Mouse (Mus musculus) midbrain, embryonic 15.5 days (tissue): ENCODE data around the gene Micu2. TPM values are rescaled to one million over a fixed set of nuclear protein-coding genes. Genes with fewer than 3 reads are reported as not detected.
"Not testable (repeated sequence)": the region's sequence is repeated elsewhere in the genome, so short reads cannot be mapped to it uniquely, and the experiment has no call there.

ENCODE experiments used
- ATAC-seq: fragments of 200-750 bp; cut with Nextera tagmentation; replicated peaks from 2 replicates; pipeline ENCODE4 v1.8.0; 2017; ENCODE audit warnings: moderate TSS enrichment
- H3K27ac ChIP-seq: fragments of 300-500 bp; sonication (generic); 2 replicates; pipeline ENCODE4 v1.5.1; 2015; ENCODE audit warnings: mild to moderate bottlenecking, inconsistent platforms
- H3K27me3 ChIP-seq: fragments of 300-500 bp; sonication (generic); replicated peaks from 2 replicates; pipeline ENCODE4 v1.6.1; 2015; ENCODE audit warnings: inconsistent platforms
- H3K36me3 ChIP-seq: fragments of 300-500 bp; sonication (generic); replicated peaks from 2 replicates; pipeline ENCODE4 v1.6.1; 2015; ENCODE audit warnings: inconsistent platforms
- H3K4me1 ChIP-seq: fragments of 300-500 bp; sonication (generic); 2 replicates; pipeline ENCODE4 v1.6.1; 2015; ENCODE audit warnings: inconsistent platforms
- H3K4me2 ChIP-seq: fragments of 300-500 bp; sonication (generic); 2 replicates; pipeline ENCODE4 v1.6.1; 2015; ENCODE audit warnings: inconsistent platforms, mild to moderate bottlenecking, moderate library complexity
- H3K4me3 ChIP-seq: fragments of 300-500 bp; sonication (generic); 2 replicates; pipeline ENCODE4 v1.5.1; 2015; ENCODE audit warnings: mild to moderate bottlenecking, inconsistent platforms
- H3K9ac ChIP-seq: fragments of 300-500 bp; sonication (generic); 2 replicates; pipeline ENCODE4 v1.6.1; 2015; ENCODE audit warnings: mild to moderate bottlenecking, inconsistent platforms
- H3K9me3 ChIP-seq: fragments of 300-500 bp; sonication (generic); 2 replicates; pipeline ENCODE4 v1.6.1; 2016; ENCODE audit warnings: inconsistent platforms
- WGBS: fragments of 180-500 bp; shearing (Covaris S2); methylation state at CpG from one replicate; pipeline ENCODE4 v1.1.7; 2015; ENCODE audit warnings: mixed read lengths; 5-methylcytosine and 5-hydroxymethylcytosine counted together
- polyA plus RNA-seq: library from polyadenylated mRNA; unstranded; fragments of >200 nt; fragmentation: Nextera tagmentation; extraction: Ambion mirVana; gene quantifications from 2 replicates; pipeline ENCODE4 v1.2.1, GENCODE M21; 2015

Micu2 gene
- polyA plus RNA-seq, 1 experiment from 2014 or later: 70.7 TPM

DNA sequence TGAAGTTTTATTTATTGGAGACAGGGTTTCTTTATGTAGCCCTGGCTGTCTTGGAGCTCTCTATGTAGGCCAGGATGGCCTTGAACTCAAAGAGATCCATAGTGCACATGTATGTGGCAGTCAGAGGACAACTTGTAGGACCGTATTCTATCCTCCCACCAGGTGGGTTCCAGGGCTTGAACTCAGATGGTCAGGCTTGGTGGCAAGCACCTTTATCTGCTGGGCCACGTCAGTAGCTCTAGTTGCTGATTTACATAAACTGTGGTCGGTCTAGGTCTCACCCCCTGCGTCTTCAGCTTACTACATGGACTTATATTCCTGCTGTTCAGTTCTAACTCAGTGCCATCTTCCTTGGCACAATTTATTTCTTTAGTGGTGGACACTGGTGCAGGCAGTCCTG lies 87.7 kb downstream of the Micu2 start:
- no peaks in the 10 kb centered on the region for H3K9me3 ChIP-seq
- WGBS: 74% methylated on average over 4 of the region's 4 CpGs
- H3K4me1 ChIP-seq: no peaks in the 10 kb centered on the region
- no peak overlapping the region for H3K4me3 ChIP-seq
- ATAC-seq: 0 out of 2 replicates have a peak, but pooled peaks have one; percentile 7
- no peak overlapping the region for H3K27ac ChIP-seq
- no peak overlapping the region for H3K9ac ChIP-seq
- H3K4me2 ChIP-seq: no peak overlapping the region
- 0 out of 2 replicates have a peak, but pooled peaks cover 3% of the 10 kb centered on the region for H3K36me3 ChIP-seq
- H3K27me3 ChIP-seq: no peaks in the 10 kb centered on the region

- no peaks in the 10 kb centered on the region for H3K27me3 ChIP-seq
- peak overlapping the region; percentile 58; the same call in 1 of the 2 replicates for H3K27ac ChIP-seq
- 0 out of 2 replicates have a peak, but pooled peaks cover 1% of the 10 kb centered on the region for H3K36me3 ChIP-seq
- peak; percentile 91 for ATAC-seq
- H3K9me3 ChIP-seq: no peaks in the 10 kb centered on the region
- no peaks in the 10 kb centered on the region for H3K4me1 ChIP-seq
- peak overlapping the region; percentile 45 for H3K9ac ChIP-seq
- 18% methylated on average over 26 of the region's 26 CpGs for WGBS
- H3K4me2 ChIP-seq: peak overlapping the region; percentile 54
- H3K4me3 ChIP-seq: peak overlapping the region; percentile 32
These were observed 88.5 kb downstream of the Micu2 start for GRCm38 (mm10) chr14:57910501-57911068.

- H3K36me3 ChIP-seq: no peaks in the 10 kb centered on the region
- no peak overlapping the region for H3K4me3 ChIP-seq
- no peak overlapping the region for H3K9ac ChIP-seq
- H3K4me1 ChIP-seq: no peaks in the 10 kb centered on the region
- no peak overlapping the region for H3K27ac ChIP-seq
- no peak overlapping the region for H3K4me2 ChIP-seq
- 69% methylated on average over 5 of the region's 5 CpGs for WGBS
- 0 out of 2 replicates have a peak, but pooled peaks have one; percentile 31 for ATAC-seq
- H3K27me3 ChIP-seq: no peaks in the 10 kb centered on the region
- no peaks in the 10 kb centered on the region for H3K9me3 ChIP-seq
These were observed 89.8 kb downstream of the Micu2 start for GRCm38 (mm10) chr14:57909297-57909696.

DNA sequence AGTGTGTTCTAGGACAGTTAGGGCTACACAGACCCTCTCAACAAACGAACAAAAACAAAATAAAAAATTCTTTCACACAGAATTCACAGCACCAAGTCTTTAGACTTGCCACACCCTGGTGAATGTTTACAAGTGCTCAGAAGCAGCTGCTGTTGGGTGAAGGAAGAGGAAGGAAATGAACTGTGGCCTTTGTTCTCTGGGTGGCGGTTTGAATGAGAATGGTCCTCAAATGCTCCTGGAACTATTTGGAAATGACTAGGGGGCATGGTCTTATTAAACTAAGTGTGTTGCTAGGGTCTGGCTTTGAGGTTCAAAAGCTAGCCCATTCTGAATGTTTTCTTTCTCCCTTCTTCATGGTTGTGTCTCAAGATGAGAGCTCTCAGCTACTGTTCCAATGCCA lies 90.6 kb downstream of the Micu2 start:
- H3K36me3 ChIP-seq: no peaks in the 10 kb centered on the region
- H3K9me3 ChIP-seq: no peaks in the 10 kb centered on the region
- H3K27me3 ChIP-seq: no peaks in the 10 kb centered on the region
- H3K27ac ChIP-seq: no peak overlapping the region
- no peak for ATAC-seq
- 80% methylated on average over 2 of the region's 2 CpGs for WGBS
- no peak overlapping the region for H3K4me3 ChIP-seq
- no peaks in the 10 kb centered on the region for H3K4me1 ChIP-seq
- no peak overlapping the region for H3K9ac ChIP-seq
- H3K4me2 ChIP-seq: no peak overlapping the region

GRCm38 (mm10) chr14:57901998-57902397 lies 97.1 kb downstream of the Micu2 start:
- Histone ChIP-seq H3K36me3 (no peaks in the 10 kb centered on the region), H3K9ac (no peak overlapping the region), H3K4me1 (no peaks in the 10 kb centered on the region), H3K4me3 (no peak overlapping the region), H3K4me2 (no peak overlapping the region), H3K27me3 (no peaks in the 10 kb centered on the region), H3K27ac (no peak overlapping the region), H3K9me3 (no peaks in the 10 kb centered on the region)
- WGBS: 70% methylated on average over 1 of the region's 1 CpGs
- ATAC-seq: no peak

DNA sequence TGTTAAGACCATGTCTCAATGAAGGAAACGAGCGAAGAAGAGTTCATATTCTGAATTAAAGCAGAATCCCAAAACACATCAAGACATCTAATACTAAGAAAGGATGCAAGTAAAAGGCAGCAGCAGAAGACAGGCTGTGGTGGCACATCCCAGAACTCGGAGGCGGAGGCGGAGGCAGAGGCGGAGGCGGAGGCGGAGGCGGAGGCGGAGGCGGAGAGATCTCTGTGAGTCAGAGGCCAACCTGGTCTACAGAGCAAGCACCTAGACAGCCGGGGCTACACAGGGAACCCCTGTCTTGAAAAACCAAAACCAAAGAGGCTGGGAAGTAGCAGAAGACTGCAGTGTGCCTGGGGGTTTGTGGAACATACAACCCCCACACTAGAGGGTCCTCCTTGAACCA lies 102.2 kb downstream of the Micu2 start:
- Histone ChIP-seq H3K36me3 (no peaks in the 10 kb centered on the region), H3K4me2 (no peak overlapping the region), H3K4me1 (no peaks in the 10 kb centered on the region), H3K9ac (no peak overlapping the region), H3K27me3 (no peaks in the 10 kb centered on the region), H3K4me3 (no peak overlapping the region), H3K9me3 (no peaks in the 10 kb centered on the region), H3K27ac (no peak overlapping the region)
- ATAC-seq: no peak
- 96% methylated on average over 12 of the region's 12 CpGs for WGBS

DNA sequence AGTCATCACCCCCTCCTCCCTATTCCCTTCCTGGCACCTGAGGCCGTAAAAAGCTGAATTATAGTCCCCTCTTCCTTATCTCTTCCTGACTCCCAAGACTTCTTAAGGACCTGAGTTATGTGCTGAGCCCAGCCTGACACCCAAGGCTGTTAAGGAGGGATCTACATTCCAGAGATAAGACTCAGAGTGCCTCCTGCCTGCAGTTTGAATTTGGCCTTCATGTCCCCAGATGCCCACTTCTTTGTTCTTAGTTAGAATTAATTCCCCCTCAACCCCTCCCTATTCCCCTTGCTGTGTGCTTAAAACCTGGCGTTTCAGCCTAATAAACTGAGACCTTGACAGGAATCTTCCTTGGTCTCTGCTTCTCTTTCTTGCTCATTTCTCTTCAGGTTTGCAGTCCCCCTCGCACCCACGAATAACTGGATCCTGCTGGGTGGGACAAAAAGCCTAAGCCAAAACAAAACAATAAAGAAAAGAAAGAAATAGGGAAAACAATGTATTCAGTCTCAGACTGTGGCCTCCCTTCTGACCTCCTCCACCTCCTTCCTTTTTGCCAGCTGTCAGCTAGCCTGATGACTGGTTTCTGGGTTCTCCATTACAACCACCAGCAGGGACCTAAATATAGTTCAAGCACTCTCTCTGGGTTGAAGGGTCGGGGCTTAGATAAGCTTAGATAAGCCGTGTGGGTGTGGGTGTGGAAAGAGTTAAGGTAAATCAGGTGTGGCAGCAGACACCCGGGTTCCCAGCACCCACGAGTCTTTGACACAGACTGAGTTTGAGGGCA lies 102.8 kb downstream of the Micu2 start:
- 64% methylated on average over 8 of the region's 8 CpGs for WGBS
- not testable (repeated sequence) for H3K4me1 ChIP-seq, H3K9ac ChIP-seq, ATAC-seq, H3K4me3 ChIP-seq, H3K9me3 ChIP-seq, H3K36me3 ChIP-seq, H3K27ac ChIP-seq, H3K4me2 ChIP-seq, H3K27me3 ChIP-seq

DNA sequence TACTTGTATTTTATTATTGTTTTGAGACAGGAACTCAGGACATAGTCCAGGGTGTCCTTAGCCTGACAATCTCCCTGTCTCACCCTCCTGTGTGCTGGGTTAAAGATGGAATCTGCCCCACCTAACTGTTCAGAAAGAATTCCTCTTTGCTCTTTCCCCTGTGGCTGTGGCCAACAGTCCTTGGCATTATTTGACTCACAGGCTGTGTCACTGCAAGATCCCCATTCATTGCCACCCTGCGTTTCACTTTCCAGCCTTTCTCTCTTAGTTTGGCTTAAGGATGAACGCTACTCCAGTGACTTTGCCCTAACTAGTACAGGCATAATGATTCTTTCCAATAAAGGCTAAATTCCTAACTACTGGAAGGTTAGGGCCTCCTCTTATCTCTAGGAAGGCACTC lies 104.7 kb downstream of the Micu2 start:
- H3K27ac ChIP-seq: no peak overlapping the region
- no peak overlapping the region for H3K4me3 ChIP-seq
- 88% methylated on average over 2 of the region's 2 CpGs for WGBS
- H3K9me3 ChIP-seq: no peaks in the 10 kb centered on the region
- no peak overlapping the region for H3K4me2 ChIP-seq
- ATAC-seq: no peak
- H3K36me3 ChIP-seq: no peaks in the 10 kb centered on the region
- no peak overlapping the region for H3K9ac ChIP-seq
- H3K27me3 ChIP-seq: no peaks in the 10 kb centered on the region
- H3K4me1 ChIP-seq: no peaks in the 10 kb centered on the region

DNA sequence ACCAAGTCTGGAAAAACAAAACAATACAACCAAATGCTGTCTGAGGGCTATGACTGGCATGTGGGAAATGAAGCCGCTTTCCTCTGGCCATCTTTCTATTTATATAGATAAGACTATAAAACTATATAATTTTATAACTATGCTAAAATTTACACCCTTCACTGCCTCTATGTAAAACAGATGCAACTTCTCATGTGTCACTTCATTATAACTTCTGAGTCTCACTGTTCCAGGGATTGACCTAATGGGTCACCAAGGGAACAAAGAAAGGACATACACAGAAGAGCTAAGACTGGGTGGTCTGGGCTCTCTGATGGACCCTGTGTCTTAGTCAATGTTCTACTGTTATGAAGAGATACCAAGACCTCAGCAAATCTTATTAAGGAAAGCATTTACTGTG lies 106.1 kb downstream of the Micu2 start:
- Histone ChIP-seq H3K36me3 (no peaks in the 10 kb centered on the region), H3K4me3 (no peak overlapping the region), H3K27ac (no peak overlapping the region), H3K4me2 (no peak overlapping the region), H3K9ac (no peak overlapping the region), H3K4me1 (peaks cover 11% of the 10 kb centered on the region), H3K27me3 (no peaks in the 10 kb centered on the region), H3K9me3 (no peaks in the 10 kb centered on the region)
- no peak for ATAC-seq
- WGBS: 100% methylated on average over 1 of the region's 1 CpGs

GRCm38 (mm10) chr14:57890011-57890842 lies 108.8 kb downstream of the Micu2 start, which contains the start of gene Zdhhc20:
Gene Zdhhc20 (minus strand): TSS chr14:57890276.
- peak within 1 kb of the TSS; percentile 80 for H3K9ac ChIP-seq
- no peaks in the 10 kb centered on the region for H3K36me3 ChIP-seq
- H3K27me3 ChIP-seq: no peaks in the 10 kb centered on the region
- H3K27ac ChIP-seq: peak within 1 kb of the TSS; percentile 86
- ATAC-seq: peak; percentile 95
- H3K9me3 ChIP-seq: no peaks in the 10 kb centered on the region
- peaks cover 22% of the 10 kb centered on the region for H3K4me1 ChIP-seq
- 4% methylated on average over 64 of the region's 65 CpGs for WGBS
- peak within 1 kb of the TSS; percentile 56 for H3K4me2 ChIP-seq
- peak within 1 kb of the TSS; percentile 92 for H3K4me3 ChIP-seq

DNA sequence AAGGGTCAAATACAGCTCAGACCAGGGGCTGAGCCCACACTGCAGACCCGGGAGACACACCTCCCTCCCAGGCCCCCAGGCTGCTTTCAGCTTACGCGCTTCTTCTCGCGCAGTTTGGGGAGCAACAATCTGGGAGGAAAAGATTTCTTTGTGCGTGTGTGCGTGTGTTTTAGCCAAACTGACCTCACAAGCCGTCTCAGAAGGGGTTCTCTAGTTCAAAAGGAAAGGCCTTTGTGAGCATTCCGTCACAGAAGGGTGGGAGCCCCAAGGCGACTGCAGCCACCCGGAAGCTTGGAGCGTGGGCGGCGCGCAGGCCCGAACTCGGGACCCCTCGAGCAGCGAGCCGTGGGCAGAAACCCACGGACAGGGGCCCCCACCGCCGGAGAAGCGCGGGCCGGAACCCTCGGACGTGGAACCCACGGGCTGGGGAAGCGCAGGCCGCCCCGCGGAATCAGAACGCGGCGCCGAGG lies 109.5 kb downstream of the Micu2 start:
- Histone ChIP-seq H3K9me3 (no peaks in the 10 kb centered on the region), H3K4me1 (peaks cover 22% of the 10 kb centered on the region), H3K27ac (peak overlapping the region; percentile 86), H3K27me3 (no peaks in the 10 kb centered on the region), H3K4me2 (peak overlapping the region; percentile 56), H3K9ac (peak overlapping the region; percentile 80), H3K36me3 (no peaks in the 10 kb centered on the region), H3K4me3 (peak overlapping the region; percentile 92)
- under 1% methylated on average over 37 of the region's 37 CpGs for WGBS
- peak; percentile 45 for ATAC-seq

DNA sequence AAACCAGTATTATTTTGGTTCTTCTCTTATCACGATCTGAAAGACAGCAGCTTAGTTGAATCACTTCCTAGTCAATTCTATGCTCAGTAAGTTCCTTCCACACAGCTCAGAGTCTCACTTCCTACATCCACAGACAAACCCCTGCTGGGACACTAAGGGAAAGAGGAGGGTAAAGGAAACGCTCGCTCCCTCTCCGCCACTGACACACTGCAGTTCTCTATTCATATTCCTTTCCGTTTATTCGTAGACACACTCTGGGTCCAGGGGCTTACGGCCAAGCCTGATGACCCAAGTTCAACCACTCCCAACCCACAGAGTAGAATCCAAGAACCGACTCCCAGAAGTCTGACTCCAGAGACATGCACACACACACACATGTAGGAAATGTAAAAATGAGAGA lies 111.9 kb downstream of the Micu2 start:
- Histone ChIP-seq H3K4me3 (no peak overlapping the region), H3K9me3 (no peaks in the 10 kb centered on the region), H3K27me3 (no peaks in the 10 kb centered on the region), H3K36me3 (no peaks in the 10 kb centered on the region), H3K27ac (no peak overlapping the region), H3K4me2 (peak overlapping the region; percentile 18; the same call in 1 of the 2 replicates), H3K4me1 (peaks cover 25% of the 10 kb centered on the region), H3K9ac (no peak overlapping the region)
- WGBS: 67% methylated on average over 8 of the region's 8 CpGs
- ATAC-seq: no peak
